Comparison of ENCODE assay signal across 9 mouse cellular contexts in genomic region chr13:117706986-117707738, GRCm38 (mm10).
DNase-seq lines count a peak whose midpoint lies in the region; ATAC-seq lines count a peak whose summit lies in the region.
"Had no signal": no experiment of that assay in that cellular context is flagged by ENCODE, and none has a peak within 500 bp of the region (broad histone marks: within the 10 kb centered on the region; RNA-seq: fewer than 3 reads in every experiment).

No protein-coding gene starts in this region.

- no peak overlapping the region for H3K4me2 ChIP-seq in lung, embryonic 15.5 days
- no peak overlapping the region for H3K4me2 ChIP-seq in neural tube, embryonic 15.5 days
- H3K4me2 ChIP-seq: limb, embryonic 15.5 days had no signal

- WGBS in lung, embryonic 15.5 days = 40% methylated on average over 11 of the region's 11 CpGs
- WGBS in neural tube, embryonic 15.5 days = 77% methylated on average over 11 of the region's 11 CpGs

- no peaks in the 10 kb centered on the region for H3K9me3 ChIP-seq in lung, embryonic 15.5 days
- H3K9me3 ChIP-seq in neural tube, embryonic 15.5 days (replicated peaks) = no peaks in the 10 kb centered on the region
- H3K9me3 ChIP-seq: limb, embryonic 15.5 days had no signal

- intact Hi-C loops in heart, postnatal 25 days (cut with DNase I) = loop anchor here (10.0 kb wide), 1 partner anchor 148 kb away; no protein-coding TSS in a partner anchor

- no peaks in the 10 kb centered on the region for H3K36me3 ChIP-seq in lung, embryonic 15.5 days
- H3K36me3 ChIP-seq in neural tube, embryonic 15.5 days = no peaks in the 10 kb centered on the region
- H3K36me3 ChIP-seq: limb, embryonic 15.5 days had no signal

- H3K27ac ChIP-seq in lung, embryonic 15.5 days = peak overlapping the region; percentile 49
- no peak overlapping the region for H3K27ac ChIP-seq in neural tube, embryonic 15.5 days (replicated peaks)
- H3K27ac ChIP-seq: limb, embryonic 15.5 days had no signal

- H3K4me3 ChIP-seq in lung, embryonic 15.5 days = no peak overlapping the region
- no peak overlapping the region for H3K4me3 ChIP-seq in neural tube, embryonic 15.5 days (replicated peaks)
- H3K4me3 ChIP-seq: limb, embryonic 15.5 days had no signal

- peaks cover 5% of the 10 kb centered on the region; the same call in 1 of the 2 replicates for H3K4me1 ChIP-seq in lung, embryonic 15.5 days
- H3K4me1 ChIP-seq in neural tube, embryonic 15.5 days = no peaks in the 10 kb centered on the region
- H3K4me1 ChIP-seq: limb, embryonic 15.5 days had no signal

- no peak overlapping the region for H3K9ac ChIP-seq in lung, embryonic 15.5 days
- H3K9ac ChIP-seq in neural tube, embryonic 15.5 days (replicated peaks) = no peak overlapping the region
- H3K9ac ChIP-seq: limb, embryonic 15.5 days had no signal

- peak; percentile 88 for ATAC-seq in lung, embryonic 15.5 days (ENCODE audit: borderline replicate concordance, extremely low read depth, low FRiP score, low TSS enrichment)
- ATAC-seq in neural tube, embryonic 15.5 days (ENCODE audit: low FRiP score) = no peak

- no peaks in the 10 kb centered on the region for H3K27me3 ChIP-seq in lung, embryonic 15.5 days
- no peaks in the 10 kb centered on the region for H3K27me3 ChIP-seq in neural tube, embryonic 15.5 days (replicated peaks)
- H3K27me3 ChIP-seq: limb, embryonic 15.5 days had no signal

- peak; percentile 7 for DNase-seq in Muller cell, postnatal 12 days (ENCODE audit: inconsistent ontology term)
- peak; percentile 68 to 71 for DNase-seq in cerebellum, postnatal 14 days
- peak; percentile 56 for DNase-seq in heart, postnatal 25 days (ENCODE audit: low spot score)
- no peak for DNase-seq in yolk sac, embryonic 10.5 days (ENCODE audit: low spot score)
- no peak for DNase-seq in adrenal gland, adult 18-20 months (ENCODE audit: low spot score in 2 of 2)
- no peak for DNase-seq in thymus, adult 18-20 months

Comparison
In these comparisons a context has a peak if more than half of its experiments do, and no peak if none do; other contexts are left out.
1. DNase-seq: peak in Muller cell, postnatal 12 days (single experiment), cerebellum, postnatal 14 days (2 of 2) and heart, postnatal 25 days (single experiment); none in yolk sac, embryonic 10.5 days (single experiment), adrenal gland, adult 18-20 months (0 of 2) and thymus, adult 18-20 months (0 of 2).